Mouse (Mus musculus): ENCODE data around the gene Dppa5a. TPM values are rescaled to one million over a fixed set of nuclear protein-coding genes. Genes with fewer than 3 reads are reported as not detected.
"Not testable (repeated sequence)": the region's sequence is repeated elsewhere in the genome, so short reads cannot be mapped to it uniquely, and the experiment has no call there.

The Dppa5a gene
- total RNA-seq, 2 experiments from 2014 or later: not detected

- DNase-seq: no peak
Measured at GRCm38 (mm10) chr9:78364701-78365100, 3.3 kb downstream of the Dppa5a start.

GRCm38 (mm10) chr9:78363374-78363773 is 4.6 kb downstream of the Dppa5a start:
- no peak for DNase-seq

- DNase-seq: no peak
Measured at GRCm38 (mm10) chr9:78360484-78360872, 7.5 kb downstream of the Dppa5a start.

GRCm38 (mm10) chr9:78359750-78360483 is 8.1 kb downstream of the Dppa5a start:
- DNase-seq: no peak

GRCm38 (mm10) chr9:78358053-78358452 is 9.9 kb downstream of the Dppa5a start:
- DNase-seq: peak; percentile 70

- no peak for DNase-seq
Measured at GRCm38 (mm10) chr9:78355611-78356010, 12.4 kb downstream of the Dppa5a start, which contains the start of gene Gsta2. Gsta2 (minus strand) TSS chr9:78355788.

GRCm38 (mm10) chr9:78354665-78355578 is 13.1 kb downstream of the Dppa5a start:
- no peak for DNase-seq

- no peak for DNase-seq
Measured at GRCm38 (mm10) chr9:78351504-78352220, 16.3 kb downstream of the Dppa5a start.

GRCm38 (mm10) chr9:78350007-78350406 is 18.0 kb downstream of the Dppa5a start:
- not testable (repeated sequence) for DNase-seq

- not testable (repeated sequence) for DNase-seq
Measured at GRCm38 (mm10) chr9:78349141-78349540, 18.8 kb downstream of the Dppa5a start.

GRCm38 (mm10) chr9:78348206-78349004 is 19.6 kb downstream of the Dppa5a start:
- not testable (repeated sequence) for DNase-seq

- no peak for DNase-seq
Measured at GRCm38 (mm10) chr9:78347004-78347403, 21.0 kb downstream of the Dppa5a start.

GRCm38 (mm10) chr9:78345235-78345634 is 22.7 kb downstream of the Dppa5a start:
- DNase-seq: not testable (repeated sequence)

- DNase-seq: not testable (repeated sequence)
Measured at GRCm38 (mm10) chr9:78343055-78343454, 24.9 kb downstream of the Dppa5a start.

- not testable (repeated sequence) for DNase-seq
Measured at GRCm38 (mm10) chr9:78342494-78342893, 25.5 kb downstream of the Dppa5a start.

GRCm38 (mm10) chr9:78340324-78340723 is 27.7 kb downstream of the Dppa5a start:
- peak; percentile 55 for DNase-seq

- not testable (repeated sequence) for DNase-seq
Measured at GRCm38 (mm10) chr9:78337050-78337449, 30.9 kb downstream of the Dppa5a start.

GRCm38 (mm10) chr9:78327289-78327688 is 40.7 kb downstream of the Dppa5a start, which contains the start of gene Omt2b:
Omt2b (plus strand) TSS chr9:78327589.
- not testable (repeated sequence) for DNase-seq

- no peak for DNase-seq
Measured at GRCm38 (mm10) chr9:78319499-78319898, 48.5 kb downstream of the Dppa5a start.
